Mouse (Mus musculus) CH12.LX (cell line): ENCODE measurements around the gene Ifrd2. TPM values are rescaled to one million over a fixed set of nuclear protein-coding genes. Genes with fewer than 3 reads are reported as not detected.

ENCODE experiments used
- DNase-seq: peaks from one replicate; pipeline ENCODE4 v3.0.0-alpha.2; 2013; ENCODE audit errors: extremely low read depth
- H3K27ac ChIP-seq: 2 replicates; pipeline ENCODE4 v1.5.1; 2012; ENCODE audit warnings: low read depth, mild to moderate bottlenecking, control low read depth, moderate library complexity; ENCODE audit not compliant: insufficient read depth
- H3K27me3 ChIP-seq: replicated peaks from 2 replicates; pipeline ENCODE3; 2012; ENCODE audit warnings: inconsistent platforms
- H3K36me3 ChIP-seq, 2 experiments: replicated peaks in 1 of 2; 2 replicates each; pipeline versions ENCODE3 to v1.6.1; 2012; ENCODE audit warnings: inconsistent platforms in 1 of 2, low read length in 1 of 2, mild to moderate bottlenecking in 1 of 2, mixed read lengths in 1 of 2, moderate library complexity in 1 of 2; ENCODE audit not compliant: control insufficient read depth in 1 of 2, insufficient read depth in 1 of 2
- H3K4me1 ChIP-seq, 2 experiments: 2 replicates each; pipeline ENCODE4 v1.6.1; 2012; ENCODE audit warnings: inconsistent platforms in 1 of 2, moderate library complexity in 1 of 2; ENCODE audit not compliant: insufficient read depth in 2 of 2, control insufficient read depth in 1 of 2
- H3K4me2 ChIP-seq: 2 replicates; pipeline ENCODE4 v1.6.1; 2012; ENCODE audit warnings: low read depth, mild to moderate bottlenecking, control low read depth; ENCODE audit not compliant: poor library complexity, insufficient read depth, severe bottlenecking
- H3K4me3 ChIP-seq, 3 experiments: fragments of 150-350 bp in 1 of 3; sonication (generic) in 1 of 3; replicated peaks in 1 of 3; 2 replicates each; pipeline versions ENCODE3 to v1.5.1; 2011 to 2012; ENCODE audit warnings: low read depth in 2 of 3, low read length in 2 of 3, mild to moderate bottlenecking in 2 of 3, moderate library complexity in 2 of 3, control low read depth in 1 of 3, improper control_type of control experiment in 1 of 3, inconsistent platforms in 1 of 3, mixed read lengths in 1 of 3; ENCODE audit not compliant: poor library complexity in 1 of 3
- H3K79me2 ChIP-seq: replicated peaks from 2 replicates; pipeline ENCODE4 v1.6.1; 2012; ENCODE audit warnings: mild to moderate bottlenecking, moderate library complexity; ENCODE audit not compliant: control insufficient read depth, poor library complexity, insufficient read depth, severe bottlenecking; ENCODE audit errors: extremely low read depth
- H3K9ac ChIP-seq: 2 replicates; pipeline ENCODE4 v1.6.1; 2012; ENCODE audit warnings: low read depth, mild to moderate bottlenecking, control low read depth, moderate library complexity; ENCODE audit not compliant: insufficient read depth
- H3K9me3 ChIP-seq: replicated peaks from 2 replicates; pipeline ENCODE3; 2012; ENCODE audit warnings: low read length, inconsistent platforms, mixed read lengths
- BHLHE40 ChIP-seq: IDR thresholded peaks from 2 replicates; pipeline ENCODE4 v1.6.1; 2011; ENCODE audit warnings: mild to moderate bottlenecking, low read depth, low read length, improper control_type of control experiment
- E2F4 ChIP-seq: IDR thresholded peaks from 2 replicates; pipeline ENCODE4 v1.6.1; 2011; ENCODE audit warnings: low read depth, low read length, improper control_type of control experiment; ENCODE audit not compliant: insufficient replicate concordance
- HCFC1 ChIP-seq: IDR thresholded peaks from 2 replicates; pipeline ENCODE4 v1.6.1; 2012; ENCODE audit warnings: low read depth, mild to moderate bottlenecking, inconsistent platforms, low read length, improper control_type of control experiment
- JUND ChIP-seq: conservative IDR thresholded peaks from 2 replicates; pipeline ENCODE4 v1.6.1; 2011; ENCODE audit warnings: low read depth, low read length, improper control_type of control experiment
- KAT2A ChIP-seq: IDR thresholded peaks from 2 replicates; pipeline ENCODE4 v1.6.1; 2012; ENCODE audit warnings: low read length, improper control_type of control experiment, inconsistent platforms; ENCODE audit not compliant: insufficient replicate concordance
- MAFK ChIP-seq: IDR thresholded peaks from 2 replicates; pipeline ENCODE4 v1.6.1; 2011; ENCODE audit warnings: low read length, improper control_type of control experiment; ENCODE audit not compliant: insufficient replicate concordance
- MAX ChIP-seq: IDR thresholded peaks from 2 replicates; pipeline ENCODE4 v1.6.1; 2011; ENCODE audit warnings: low read length, improper control_type of control experiment
- MXI1 ChIP-seq: IDR thresholded peaks from 2 replicates; pipeline ENCODE4 v1.6.1; 2011; ENCODE audit warnings: mild to moderate bottlenecking, low read depth, low read length, improper control_type of control experiment
- MYC ChIP-seq: IDR thresholded peaks from 2 replicates; pipeline ENCODE4 v1.6.1; 2011; ENCODE audit warnings: low read depth, mild to moderate bottlenecking, improper control_type of control experiment, low read length
- NELFE ChIP-seq: IDR thresholded peaks from 2 replicates; pipeline ENCODE4 v1.6.1; 2011; ENCODE audit warnings: low read depth, low read length, improper control_type of control experiment
- POLR2AphosphoS2 ChIP-seq: IDR thresholded peaks from 2 replicates; pipeline ENCODE4 v1.6.1; 2011; ENCODE audit warnings: low read depth, low read length, improper control_type of control experiment
- RAD21 ChIP-seq: IDR thresholded peaks from 2 replicates; pipeline ENCODE4 v1.6.1; 2011; ENCODE audit warnings: low read depth, mild to moderate bottlenecking, low read length, improper control_type of control experiment, moderate library complexity
- RCOR1 ChIP-seq: conservative IDR thresholded peaks from 2 replicates; pipeline ENCODE4 v1.6.1; 2012; ENCODE audit warnings: low read depth, mild to moderate bottlenecking, inconsistent platforms, low read length, improper control_type of control experiment
- SMC3 ChIP-seq: IDR thresholded peaks from 2 replicates; pipeline ENCODE4 v1.6.1; 2011; ENCODE audit warnings: low read depth, low read length, improper control_type of control experiment
- UBTF ChIP-seq: IDR thresholded peaks from 2 replicates; pipeline ENCODE4 v1.6.1; 2012; ENCODE audit warnings: low read depth, mild to moderate bottlenecking, inconsistent platforms, low read length, improper control_type of control experiment, moderate library complexity
- ZKSCAN1 ChIP-seq: IDR thresholded peaks from 2 replicates; pipeline ENCODE4 v1.6.1; 2012; ENCODE audit warnings: low read depth, inconsistent platforms, low read length, improper control_type of control experiment, borderline replicate concordance
- dilution Hi-C: fragments of 300-500 bp; cut with MboI; formaldehyde crosslinking; loops from 2 replicates; pipeline ENCODE4 v1.14.3; 2020; ENCODE audit warnings: low sequenced_read_pairs; ENCODE audit not compliant: extremely low pct_unique_long_range_greater_than_20kb, extremely low pct_ligation_motif_present
- in situ Hi-C: fragments of 300-500 bp; cut with MboI; formaldehyde crosslinking; loops from 3 replicates; pipeline ENCODE4 v1.14.3; 2019; ENCODE audit warnings: low sequenced_read_pairs, low pct_ligation_motif_present, low pct_unique_long_range_greater_than_20kb, mixed read lengths
- polyA plus RNA-seq: library from polyadenylated mRNA; unstranded; fragments of >175 nt; gene quantifications from 2 replicates; pipeline ENCODE4 v1.2.1, GENCODE M21; 2012; ENCODE audit warnings: low read depth; ENCODE audit not compliant: insufficient read length
- total RNA-seq, 2 experiments: library from RNA; depleted of rRNA; stranded (reverse); fragments of 300-350 nt in 1 of 2; fragments of >200 nt in 1 of 2; gene quantifications; 2 replicates each; pipeline ENCODE4 v1.2.3; 2012 to 2014

The Ifrd2 gene
- total and polyA plus RNA-seq, 3 experiments: 62.8 to 143 (median 91.3) TPM

- TF ChIP-seq RCOR1 (no peak), POLR2AphosphoS2 (no peak)
Observed at GRCm38 (mm10) chr9:107551117-107551889, 36.1 kb upstream of the Ifrd2 start, which contains the start of gene Rassf1 (continued).

- no peak for DNase-seq
- dilution Hi-C loops: no loop called here
- no peak for TF ChIP-seq ZKSCAN1
- TF ChIP-seq KAT2A: no peak
- no peak for TF ChIP-seq UBTF
- TF ChIP-seq MAFK: no peak
- TF ChIP-seq SMC3: no peak
- TF ChIP-seq RAD21: no peak
- no peak for TF ChIP-seq NELFE
- no peak for TF ChIP-seq MXI1
- no peak for TF ChIP-seq E2F4
- TF ChIP-seq JUND: no peak
- no peak for TF ChIP-seq HCFC1
- no peak for TF ChIP-seq MYC
- TF ChIP-seq MAX: no peak
- no peak for TF ChIP-seq BHLHE40
- TF ChIP-seq, all 38 proteins: peak for 0
- H3K27ac ChIP-seq: no peak overlapping the region
- no peak overlapping the region for H3K4me3 ChIP-seq
- H3K4me2 ChIP-seq: no peak overlapping the region
- in situ Hi-C loops: no loop called here
- peaks cover 5 to 22% of the 10 kb centered on the region in 2 experiments for H3K36me3 ChIP-seq
- H3K9me3 ChIP-seq: no peaks in the 10 kb centered on the region
- peaks cover 10 to 43% of the 10 kb centered on the region in 2 experiments for H3K4me1 ChIP-seq
- H3K9ac ChIP-seq: no peak overlapping the region
- no peaks in the 10 kb centered on the region for H3K27me3 ChIP-seq
- peaks cover 21% of the 10 kb centered on the region for H3K79me2 ChIP-seq
Observed at GRCm38 (mm10) chr9:107551890-107552355, 35.5 kb upstream of the Ifrd2 start.
